Mouse (Mus musculus) hematopoietic stem cell, adult 5-6 weeks (primary cell): ENCODE data around the gene Cbx4. TPM values are rescaled to one million over a fixed set of nuclear protein-coding genes. Genes with fewer than 3 reads are reported as not detected.

Source experiments
- ATAC-seq, 2 experiments: fragments of 125-278 bp in 1 of 2; replicated peaks in 1 of 2; 2 replicates each; pipeline ENCODE4 v1.8.0; 2016 to 2017; ENCODE audit warnings: inconsistent platforms in 2 of 2, mild to moderate bottlenecking in 2 of 2, moderate number of reproducible peaks in 2 of 2, low read depth in 1 of 2, moderate TSS enrichment in 1 of 2; ENCODE audit not compliant: low FRiP score in 2 of 2, poor library complexity in 2 of 2, severe bottlenecking in 2 of 2, insufficient read depth in 1 of 2, low TSS enrichment in 1 of 2
- total RNA-seq: library from RNA; stranded (forward); fragments of 172-1452, 232-1000 nt; gene quantifications from 2 replicates; pipeline ENCODE4 v1.2.3, GENCODE M21; 2017

The Cbx4 gene
- total RNA-seq, 1 experiment from 2014 or later = 19.7 TPM

- no peak for ATAC-seq
Observed at GRCm38 (mm10) chr11:119052661-119053256, 33.3 kb downstream of the Cbx4 start.

GRCm38 (mm10) chr11:119051927-119052660 is 33.9 kb downstream of the Cbx4 start:
- no peak for ATAC-seq

- ATAC-seq = no peak
Observed at GRCm38 (mm10) chr11:119051426-119051825, 34.6 kb downstream of the Cbx4 start.

GRCm38 (mm10) chr11:119050361-119050760 is 35.7 kb downstream of the Cbx4 start:
- ATAC-seq = no peak

GRCm38 (mm10) chr11:119048133-119048510 is 37.9 kb downstream of the Cbx4 start:
- no peak for ATAC-seq

- ATAC-seq = no peak
Observed at GRCm38 (mm10) chr11:119047261-119048132, 38.5 kb downstream of the Cbx4 start.

- no peak for ATAC-seq
Observed at GRCm38 (mm10) chr11:119046601-119047245, 39.3 kb downstream of the Cbx4 start.

- ATAC-seq = no peak
Observed at GRCm38 (mm10) chr11:119044551-119045337, 41.3 kb downstream of the Cbx4 start.

GRCm38 (mm10) chr11:119043761-119044550 is 42.1 kb downstream of the Cbx4 start:
- no peak for ATAC-seq

GRCm38 (mm10) chr11:119043273-119043540 is 42.8 kb downstream of the Cbx4 start:
- no peak for ATAC-seq

GRCm38 (mm10) chr11:119042466-119043272 is 43.4 kb downstream of the Cbx4 start:
- no peak for ATAC-seq

- no peak for ATAC-seq
Observed at GRCm38 (mm10) chr11:119041750-119042465, 44.1 kb downstream of the Cbx4 start.

GRCm38 (mm10) chr11:119041325-119041716 is 44.7 kb downstream of the Cbx4 start:
- no peak; a peak in 1 of 4 replicates for ATAC-seq

GRCm38 (mm10) chr11:119040600-119041324 is 45.3 kb downstream of the Cbx4 start, which contains the start of gene Cbx8:
Gene Cbx8 (minus strand): TSS chr11:119040969.
- peak; percentile 88 to 90 for ATAC-seq
